Mouse (Mus musculus): ENCODE data around the gene Lmod1. TPM values are rescaled to one million over a fixed set of nuclear protein-coding genes. Genes with fewer than 3 reads are reported as not detected.

Gene Lmod1
- polyA plus RNA-seq, 1 experiment from 2014 or later, result 0.50 TPM

GRCm38 (mm10) chr1:135367005-135367404, 42.4 kb downstream of the Lmod1 start:
- peaks cover 9% of the 10 kb centered on the region; the same call in 1 of the 2 replicates for H3K27me3 ChIP-seq (ENCODE audit: insufficient read depth, poor library complexity, severe bottlenecking)
- H3K27ac ChIP-seq, result no peak overlapping the region
- DNase-seq (ENCODE audit: low spot score), result no peak
- H3K4me3 ChIP-seq, result no peak overlapping the region
- H3K9me3 ChIP-seq, result 0 out of 2 replicates have a peak, but pooled peaks cover 2% of the 10 kb centered on the region
- WGBS, result 79% methylated on average over 7 of the region's 7 CpGs
- peaks cover 33% of the 10 kb centered on the region for H3K4me1 ChIP-seq (replicated peaks)
- H3K36me3 ChIP-seq, result peaks cover 14% of the 10 kb centered on the region; the same call in 1 of the 2 replicates

GRCm38 (mm10) chr1:135367595-135367994, 43.0 kb downstream of the Lmod1 start:
- no peak for DNase-seq (ENCODE audit: low spot score)
- peaks cover 9% of the 10 kb centered on the region; the same call in 1 of the 2 replicates for H3K27me3 ChIP-seq (ENCODE audit: insufficient read depth, poor library complexity, severe bottlenecking)
- H3K4me3 ChIP-seq, result no peak overlapping the region
- H3K4me1 ChIP-seq (replicated peaks), result peaks cover 39% of the 10 kb centered on the region
- WGBS, result 82% methylated on average over 8 of the region's 8 CpGs
- peaks cover 18% of the 10 kb centered on the region; the same call in 1 of the 2 replicates for H3K36me3 ChIP-seq
- H3K27ac ChIP-seq, result no peak overlapping the region
- H3K9me3 ChIP-seq, result no peaks in the 10 kb centered on the region

GRCm38 (mm10) chr1:135368245-135368644, 43.6 kb downstream of the Lmod1 start:
- Histone ChIP-seq H3K27me3 (ENCODE audit: insufficient read depth, poor library complexity, severe bottlenecking) (peaks cover 9% of the 10 kb centered on the region; the same call in 1 of the 2 replicates), H3K27ac (peak overlapping the region; percentile 81)
- WGBS, result under 1% methylated on average over 20 of the region's 20 CpGs

GRCm38 (mm10) chr1:135368982-135369381, 44.4 kb downstream of the Lmod1 start:
- Histone ChIP-seq H3K4me3 (peak overlapping the region; percentile 58), H3K27ac (peak overlapping the region; percentile 81; the same call in 1 of the 2 replicates), H3K36me3 (peaks cover 18% of the 10 kb centered on the region; the same call in 1 of the 2 replicates), H3K4me1 (replicated peaks) (peaks cover 48% of the 10 kb centered on the region), H3K27me3 (ENCODE audit: insufficient read depth, poor library complexity, severe bottlenecking) (peaks cover 9% of the 10 kb centered on the region; the same call in 1 of the 2 replicates), H3K9me3 (no peaks in the 10 kb centered on the region)
- peak; percentile 54 for DNase-seq (ENCODE audit: low spot score)
- whole genome bisulfite sequencing, result 7% methylated on average over 14 of the region's 14 CpGs

More at GRCm38 (mm10) chr1:135368245-135368644, 43.6 kb downstream of the Lmod1 start:
- DNase-seq (ENCODE audit: low spot score), result peak; percentile 88
- no peaks in the 10 kb centered on the region for H3K9me3 ChIP-seq
- H3K4me1 ChIP-seq (replicated peaks), result peaks cover 45% of the 10 kb centered on the region
- H3K4me3 ChIP-seq, result peak overlapping the region; percentile 58
- peaks cover 18% of the 10 kb centered on the region; the same call in 1 of the 2 replicates for H3K36me3 ChIP-seq

GRCm38 (mm10) chr1:135369415-135369814, 44.8 kb downstream of the Lmod1 start:
- Histone ChIP-seq H3K4me3 (0 out of 2 replicates have a peak overlapping the region, but pooled peaks have one; percentile 58), H3K27ac (no peak overlapping the region; the same call in 1 of the 2 replicates), H3K27me3 (ENCODE audit: insufficient read depth, poor library complexity, severe bottlenecking) (peaks cover 9% of the 10 kb centered on the region; the same call in 1 of the 2 replicates), H3K9me3 (no peaks in the 10 kb centered on the region), H3K36me3 (peaks cover 18% of the 10 kb centered on the region; the same call in 1 of the 2 replicates), H3K4me1 (replicated peaks) (peaks cover 52% of the 10 kb centered on the region)
- DNase-seq (ENCODE audit: low spot score), result no peak
- 84% methylated on average over 5 of the region's 5 CpGs for WGBS

- H3K4me1 ChIP-seq (replicated peaks), result peaks cover 60% of the 10 kb centered on the region
- 65% methylated on average over 4 of the region's 4 CpGs for WGBS
- DNase-seq (ENCODE audit: low spot score), result no peak
Measured at GRCm38 (mm10) chr1:135373171-135373677, 48.6 kb downstream of the Lmod1 start.

GRCm38 (mm10) chr1:135374175-135374867, 49.7 kb downstream of the Lmod1 start:
- Histone ChIP-seq H3K4me1 (replicated peaks) (peaks cover 49% of the 10 kb centered on the region), H3K36me3 (peaks cover 18% of the 10 kb centered on the region; the same call in 1 of the 2 replicates), H3K27ac (peak overlapping the region; percentile 96), H3K27me3 (ENCODE audit: insufficient read depth, poor library complexity, severe bottlenecking) (peaks cover 6% of the 10 kb centered on the region; the same call in 1 of the 2 replicates), H3K9me3 (no peaks in the 10 kb centered on the region), H3K4me3 (peak overlapping the region; percentile 67)
- peak; percentile 65 for DNase-seq (ENCODE audit: low spot score)
- WGBS, result 3% methylated on average over 19 of the region's 19 CpGs

More at GRCm38 (mm10) chr1:135373171-135373677, 48.6 kb downstream of the Lmod1 start:
- Histone ChIP-seq H3K36me3 (peaks cover 18% of the 10 kb centered on the region; the same call in 1 of the 2 replicates), H3K27ac (peak overlapping the region; percentile 14; the same call in 1 of the 2 replicates), H3K27me3 (ENCODE audit: insufficient read depth, poor library complexity, severe bottlenecking) (peaks cover 9% of the 10 kb centered on the region; the same call in 1 of the 2 replicates), H3K4me3 (peak overlapping the region; percentile 12), H3K9me3 (no peaks in the 10 kb centered on the region)

GRCm38 (mm10) chr1:135374868-135375581, 50.4 kb downstream of the Lmod1 start, which contains the start of gene Shisa4:
Shisa4 (minus strand) TSS chr1:135375237.
- H3K27me3 ChIP-seq (ENCODE audit: insufficient read depth, poor library complexity, severe bottlenecking), result no peaks in the 10 kb centered on the region
- peak; percentile 89 for DNase-seq (ENCODE audit: low spot score)
- H3K4me3 ChIP-seq, result peak within 1 kb of the TSS; percentile 67
- H3K27ac ChIP-seq, result peak within 1 kb of the TSS; percentile 96
- peaks cover 43% of the 10 kb centered on the region for H3K4me1 ChIP-seq (replicated peaks)
- WGBS, result 2% methylated on average over 38 of the region's 38 CpGs
- H3K36me3 ChIP-seq, result peaks cover 18% of the 10 kb centered on the region; the same call in 1 of the 2 replicates
- H3K9me3 ChIP-seq, result no peaks in the 10 kb centered on the region

- Histone ChIP-seq H3K4me3 (no peak overlapping the region), H3K27ac (no peak overlapping the region), H3K27me3 (ENCODE audit: insufficient read depth, poor library complexity, severe bottlenecking) (no peaks in the 10 kb centered on the region), H3K4me1 (replicated peaks) (peaks cover 19% of the 10 kb centered on the region), H3K9me3 (no peaks in the 10 kb centered on the region), H3K36me3 (peaks cover 22% of the 10 kb centered on the region)
- 71% methylated on average over 9 of the region's 9 CpGs for WGBS
- no peak for DNase-seq (ENCODE audit: low spot score)
Measured at GRCm38 (mm10) chr1:135378576-135378975, 54.0 kb downstream of the Lmod1 start.

- Histone ChIP-seq H3K27me3 (ENCODE audit: insufficient read depth, poor library complexity, severe bottlenecking) (no peaks in the 10 kb centered on the region), H3K9me3 (no peaks in the 10 kb centered on the region), H3K27ac (no peak overlapping the region), H3K36me3 (peaks cover 27% of the 10 kb centered on the region), H3K4me3 (no peak overlapping the region), H3K4me1 (replicated peaks) (peaks cover 15% of the 10 kb centered on the region)
- WGBS, result 59% methylated on average over 2 of the region's 2 CpGs
- no peak for DNase-seq (ENCODE audit: low spot score)
Measured at GRCm38 (mm10) chr1:135379048-135379447, 54.4 kb downstream of the Lmod1 start.

GRCm38 (mm10) chr1:135380071-135380991, 55.7 kb downstream of the Lmod1 start:
- H3K9me3 ChIP-seq, result no peaks in the 10 kb centered on the region
- H3K4me3 ChIP-seq, result no peak overlapping the region
- peaks cover 3% of the 10 kb centered on the region for H3K4me1 ChIP-seq (replicated peaks)
- no peaks in the 10 kb centered on the region for H3K27me3 ChIP-seq (ENCODE audit: insufficient read depth, poor library complexity, severe bottlenecking)
- peaks cover 39% of the 10 kb centered on the region for H3K36me3 ChIP-seq
- no peak for DNase-seq (ENCODE audit: low spot score)
- 0 out of 2 replicates have a peak overlapping the region, but pooled peaks have one; percentile 29 for H3K27ac ChIP-seq
- WGBS, result 85% methylated on average over 15 of the region's 15 CpGs

All from hindbrain, embryonic 10.5 days (tissue).